Mouse (Mus musculus): ENCODE measurements around the gene Med13l. TPM values are rescaled to one million over a fixed set of nuclear protein-coding genes. Genes with fewer than 3 reads are reported as not detected.
A peak's percentile ranks its signal among the peaks of the same experiment; 100 is the strongest.

Med13l gene
- polyA plus RNA-seq, 1 experiment from 2014 or later: 10.4 TPM

GRCm38 (mm10) chr5:118561086-118561987 lies 858 bp downstream of the Med13l start:
- ATAC-seq (ENCODE audit: insufficient read depth, low FRiP score): 0 out of 2 replicates have a peak, but pooled peaks have one; percentile 0

GRCm38 (mm10) chr5:118562206-118562605 lies 1.7 kb downstream of the Med13l start:
- Histone ChIP-seq H3K9ac (ENCODE audit: low read length) (peak overlapping the region; percentile 4; the same call in 1 of the 2 replicates), H3K9me3 (replicated peaks; ENCODE audit: control insufficient read depth, low read length) (no peaks in the 10 kb centered on the region), H3K4me1 (ENCODE audit: control insufficient read depth, insufficient read depth, low read length) (peaks cover 34% of the 10 kb centered on the region), H3K27me3 (ENCODE audit: control insufficient read depth, insufficient read depth, low read length) (no peaks in the 10 kb centered on the region; the same call in 1 of the 2 replicates), H3K36me3 (ENCODE audit: control insufficient read depth, insufficient read depth, low read length) (no peaks in the 10 kb centered on the region), H3K27ac (ENCODE audit: low read length) (no peak overlapping the region), H3K4me3 (replicated peaks; ENCODE audit: low read length) (peak overlapping the region; percentile 78), H3K4me2 (ENCODE audit: low read depth, low read length) (peak overlapping the region; percentile 64)
- no peak for ATAC-seq (ENCODE audit: insufficient read depth, low FRiP score)
- WGBS: 65% methylated on average over 3 of the region's 3 CpGs

More at GRCm38 (mm10) chr5:118561086-118561987, 858 bp downstream of the Med13l start:
- Histone ChIP-seq H3K27ac (ENCODE audit: low read length) (peak overlapping the region; percentile 92), H3K4me3 (replicated peaks; ENCODE audit: low read length) (peak overlapping the region; percentile 78), H3K4me2 (ENCODE audit: low read depth, low read length) (peak overlapping the region; percentile 64), H3K27me3 (ENCODE audit: control insufficient read depth, insufficient read depth, low read length) (no peaks in the 10 kb centered on the region; the same call in 1 of the 2 replicates), H3K4me1 (ENCODE audit: control insufficient read depth, insufficient read depth, low read length) (peaks cover 34% of the 10 kb centered on the region), H3K9me3 (replicated peaks; ENCODE audit: control insufficient read depth, low read length) (no peaks in the 10 kb centered on the region), H3K9ac (ENCODE audit: low read length) (peak overlapping the region; percentile 87), H3K36me3 (ENCODE audit: control insufficient read depth, insufficient read depth, low read length) (no peaks in the 10 kb centered on the region)
- WGBS: under 1% methylated on average over 57 of the region's 59 CpGs

GRCm38 (mm10) chr5:118563590-118563989 lies 3.1 kb downstream of the Med13l start:
- WGBS: 59% methylated on average over 6 of the region's 6 CpGs
- H3K4me1 ChIP-seq (ENCODE audit: control insufficient read depth, insufficient read depth, low read length): peaks cover 34% of the 10 kb centered on the region

GRCm38 (mm10) chr5:118567395-118567794 lies 6.9 kb downstream of the Med13l start:
- no peak for ATAC-seq (ENCODE audit: insufficient read depth, low FRiP score)
- Histone ChIP-seq H3K36me3 (ENCODE audit: control insufficient read depth, insufficient read depth, low read length) (no peaks in the 10 kb centered on the region), H3K9me3 (replicated peaks; ENCODE audit: control insufficient read depth, low read length) (no peaks in the 10 kb centered on the region), H3K9ac (ENCODE audit: low read length) (peak overlapping the region; percentile 9; the same call in 1 of the 2 replicates), H3K4me3 (replicated peaks; ENCODE audit: low read length) (no peak overlapping the region), H3K27me3 (ENCODE audit: control insufficient read depth, insufficient read depth, low read length) (no peaks in the 10 kb centered on the region), H3K4me2 (ENCODE audit: low read depth, low read length) (no peak overlapping the region), H3K4me1 (ENCODE audit: control insufficient read depth, insufficient read depth, low read length) (peaks cover 33% of the 10 kb centered on the region), H3K27ac (ENCODE audit: low read length) (no peak overlapping the region)
- 68% methylated on average over 7 of the region's 7 CpGs for WGBS

More at GRCm38 (mm10) chr5:118563590-118563989, 3.1 kb downstream of the Med13l start:
- H3K4me2 ChIP-seq (ENCODE audit: low read depth, low read length): no peak overlapping the region
- ATAC-seq (ENCODE audit: insufficient read depth, low FRiP score): no peak
- no peak overlapping the region for H3K27ac ChIP-seq (ENCODE audit: low read length)
- no peak overlapping the region for H3K9ac ChIP-seq (ENCODE audit: low read length)
- H3K9me3 ChIP-seq (replicated peaks; ENCODE audit: control insufficient read depth, low read length): no peaks in the 10 kb centered on the region
- no peak overlapping the region for H3K4me3 ChIP-seq (replicated peaks; ENCODE audit: low read length)
- H3K36me3 ChIP-seq (ENCODE audit: control insufficient read depth, insufficient read depth, low read length): no peaks in the 10 kb centered on the region
- no peaks in the 10 kb centered on the region for H3K27me3 ChIP-seq (ENCODE audit: control insufficient read depth, insufficient read depth, low read length)

GRCm38 (mm10) chr5:118569017-118569416 lies 8.5 kb downstream of the Med13l start:
- no peaks in the 10 kb centered on the region for H3K36me3 ChIP-seq (ENCODE audit: control insufficient read depth, insufficient read depth, low read length)
- no peak overlapping the region for H3K4me3 ChIP-seq (replicated peaks; ENCODE audit: low read length)
- ATAC-seq (ENCODE audit: insufficient read depth, low FRiP score): no peak
- no peak overlapping the region for H3K9ac ChIP-seq (ENCODE audit: low read length)
- no peaks in the 10 kb centered on the region for H3K9me3 ChIP-seq (replicated peaks; ENCODE audit: control insufficient read depth, low read length)
- H3K27me3 ChIP-seq (ENCODE audit: control insufficient read depth, insufficient read depth, low read length): no peaks in the 10 kb centered on the region
- peaks cover 35% of the 10 kb centered on the region for H3K4me1 ChIP-seq (ENCODE audit: control insufficient read depth, insufficient read depth, low read length)
- H3K4me2 ChIP-seq (ENCODE audit: low read depth, low read length): no peak overlapping the region
- WGBS: 58% methylated on average over 3 of the region's 3 CpGs
- no peak overlapping the region for H3K27ac ChIP-seq (ENCODE audit: low read length)

GRCm38 (mm10) chr5:118569606-118570580 lies 9.4 kb downstream of the Med13l start:
- Histone ChIP-seq H3K9ac (ENCODE audit: low read length) (no peak overlapping the region), H3K4me2 (ENCODE audit: low read depth, low read length) (no peak overlapping the region), H3K27me3 (ENCODE audit: control insufficient read depth, insufficient read depth, low read length) (no peaks in the 10 kb centered on the region), H3K4me1 (ENCODE audit: control insufficient read depth, insufficient read depth, low read length) (peaks cover 39% of the 10 kb centered on the region), H3K9me3 (replicated peaks; ENCODE audit: control insufficient read depth, low read length) (no peaks in the 10 kb centered on the region), H3K36me3 (ENCODE audit: control insufficient read depth, insufficient read depth, low read length) (no peaks in the 10 kb centered on the region), H3K4me3 (replicated peaks; ENCODE audit: low read length) (no peak overlapping the region), H3K27ac (ENCODE audit: low read length) (no peak overlapping the region)
- ATAC-seq (ENCODE audit: insufficient read depth, low FRiP score): no peak
- 64% methylated on average over 20 of the region's 20 CpGs for WGBS

- Histone ChIP-seq H3K4me1 (ENCODE audit: control insufficient read depth, insufficient read depth, low read length) (peaks cover 30% of the 10 kb centered on the region), H3K27me3 (ENCODE audit: control insufficient read depth, insufficient read depth, low read length) (no peaks in the 10 kb centered on the region), H3K27ac (ENCODE audit: low read length) (no peak overlapping the region), H3K36me3 (ENCODE audit: control insufficient read depth, insufficient read depth, low read length) (no peaks in the 10 kb centered on the region), H3K9me3 (replicated peaks; ENCODE audit: control insufficient read depth, low read length) (no peaks in the 10 kb centered on the region), H3K9ac (ENCODE audit: low read length) (no peak overlapping the region), H3K4me3 (replicated peaks; ENCODE audit: low read length) (no peak overlapping the region), H3K4me2 (ENCODE audit: low read depth, low read length) (no peak overlapping the region)
- no peak for ATAC-seq (ENCODE audit: insufficient read depth, low FRiP score)
- 78% methylated on average over 4 of the region's 4 CpGs for WGBS
These were observed 11.0 kb downstream of the Med13l start for GRCm38 (mm10) chr5:118571504-118571903.

GRCm38 (mm10) chr5:118574236-118574635 lies 13.8 kb downstream of the Med13l start:
- Histone ChIP-seq H3K36me3 (ENCODE audit: control insufficient read depth, insufficient read depth, low read length) (no peaks in the 10 kb centered on the region), H3K4me1 (ENCODE audit: control insufficient read depth, insufficient read depth, low read length) (peaks cover 31% of the 10 kb centered on the region), H3K4me2 (ENCODE audit: low read depth, low read length) (no peak overlapping the region), H3K4me3 (replicated peaks; ENCODE audit: low read length) (no peak overlapping the region), H3K27ac (ENCODE audit: low read length) (no peak overlapping the region), H3K27me3 (ENCODE audit: control insufficient read depth, insufficient read depth, low read length) (no peaks in the 10 kb centered on the region), H3K9me3 (replicated peaks; ENCODE audit: control insufficient read depth, low read length) (no peaks in the 10 kb centered on the region), H3K9ac (ENCODE audit: low read length) (no peak overlapping the region)
- 42% methylated on average over 3 of the region's 3 CpGs for WGBS
- ATAC-seq (ENCODE audit: insufficient read depth, low FRiP score): peak; percentile 60
